Mouse (Mus musculus): ENCODE results near the gene Orc6. TPM values are rescaled to one million over a fixed set of nuclear protein-coding genes. Genes with fewer than 3 reads are reported as not detected.

Gene Orc6
- 65.3 and 70.5 TPM in 2 replicates for polyA plus RNA-seq (2015; fragmentation: Nextera tagmentation; extraction: Ambion mirVana)

- peak within 1 kb of the TSS; percentile 99 for H3K27ac ChIP-seq
- peaks cover 8% of the 10 kb centered on the region for H3K36me3 ChIP-seq (replicated peaks)
- no peaks in the 10 kb centered on the region for H3K27me3 ChIP-seq (replicated peaks)
- WGBS = under 1% methylated on average over 63 of the region's 63 CpGs
- H3K9me3 ChIP-seq = no peaks in the 10 kb centered on the region
- peak within 1 kb of the TSS; percentile 75 for H3K9ac ChIP-seq
- H3K4me2 ChIP-seq = peak within 1 kb of the TSS; percentile 64
- peak; percentile 99 for ATAC-seq (replicated peaks)
- H3K4me3 ChIP-seq = peak within 1 kb of the TSS; percentile 71
- H3K4me1 ChIP-seq = peaks cover 39% of the 10 kb centered on the region
Observed at GRCm38 (mm10) chr8:85299434-85300077, at the start of gene Orc6, which contains the start of gene Vps35. Orc6 (plus strand) TSS chr8:85299632. Vps35 (minus strand) TSS chr8:85299802.

GRCm38 (mm10) chr8:85286846-85287245 lies 12.6 kb upstream of the Orc6 start:
- no peak overlapping the region for H3K4me3 ChIP-seq
- H3K9ac ChIP-seq = no peak overlapping the region
- no peak overlapping the region for H3K27ac ChIP-seq
- no peaks in the 10 kb centered on the region for H3K27me3 ChIP-seq (replicated peaks)
- ATAC-seq (replicated peaks) = no peak
- peaks cover 44% of the 10 kb centered on the region; the same call in 1 of the 2 replicates for H3K36me3 ChIP-seq (replicated peaks)
- WGBS = 96% methylated on average over 1 of the region's 1 CpGs
- no peaks in the 10 kb centered on the region for H3K9me3 ChIP-seq
- H3K4me1 ChIP-seq = no peaks in the 10 kb centered on the region
- H3K4me2 ChIP-seq = no peak overlapping the region

- Histone ChIP-seq H3K27ac (peak overlapping the region; percentile 99), H3K9ac (peak overlapping the region; percentile 75), H3K27me3 (replicated peaks) (no peaks in the 10 kb centered on the region), H3K36me3 (replicated peaks) (peaks cover 10% of the 10 kb centered on the region), H3K9me3 (no peaks in the 10 kb centered on the region), H3K4me2 (peak overlapping the region; percentile 62), H3K4me3 (peak overlapping the region; percentile 71), H3K4me1 (peaks cover 39% of the 10 kb centered on the region)
- under 1% methylated on average over 53 of the region's 53 CpGs for whole genome bisulfite sequencing
- peak; percentile 81 for ATAC-seq (replicated peaks)
Observed at GRCm38 (mm10) chr8:85298600-85299433, 615 bp upstream of the Orc6 start.

GRCm38 (mm10) chr8:85301941-85302340 lies 2.5 kb downstream of the Orc6 start:
- Histone ChIP-seq H3K9me3 (no peaks in the 10 kb centered on the region), H3K27me3 (replicated peaks) (no peaks in the 10 kb centered on the region)
- WGBS = 41% methylated on average over 1 of the region's 1 CpGs

GRCm38 (mm10) chr8:85302931-85303330 lies 3.5 kb downstream of the Orc6 start:
- no peak overlapping the region for H3K9ac ChIP-seq
- no peak overlapping the region for H3K4me3 ChIP-seq
- H3K4me1 ChIP-seq = peaks cover 25% of the 10 kb centered on the region
- H3K27ac ChIP-seq = no peak overlapping the region
- no peak overlapping the region for H3K4me2 ChIP-seq
- H3K36me3 ChIP-seq (replicated peaks) = peaks cover 25% of the 10 kb centered on the region
- H3K27me3 ChIP-seq (replicated peaks) = no peaks in the 10 kb centered on the region
- 94% methylated on average over 3 of the region's 3 CpGs for WGBS
- no peak for ATAC-seq (replicated peaks)
- H3K9me3 ChIP-seq = no peaks in the 10 kb centered on the region

More at GRCm38 (mm10) chr8:85301941-85302340, 2.5 kb downstream of the Orc6 start:
- no peak overlapping the region for H3K4me3 ChIP-seq
- no peak overlapping the region for H3K27ac ChIP-seq
- H3K4me2 ChIP-seq = no peak overlapping the region
- no peak for ATAC-seq (replicated peaks)
- peaks cover 20% of the 10 kb centered on the region for H3K36me3 ChIP-seq (replicated peaks)
- H3K4me1 ChIP-seq = peaks cover 35% of the 10 kb centered on the region
- no peak overlapping the region for H3K9ac ChIP-seq

- Histone ChIP-seq H3K9me3 (no peaks in the 10 kb centered on the region), H3K27ac (no peak overlapping the region), H3K4me1 (peaks cover 19% of the 10 kb centered on the region), H3K27me3 (replicated peaks) (no peaks in the 10 kb centered on the region), H3K4me2 (no peak overlapping the region), H3K36me3 (replicated peaks) (peaks cover 31% of the 10 kb centered on the region), H3K4me3 (no peak overlapping the region), H3K9ac (no peak overlapping the region)
- no peak for ATAC-seq (replicated peaks)
- 88% methylated on average over 5 of the region's 5 CpGs for WGBS
Observed at GRCm38 (mm10) chr8:85303531-85303930, 4.1 kb downstream of the Orc6 start.

- Histone ChIP-seq H3K9ac (no peak overlapping the region), H3K36me3 (replicated peaks) (peaks cover 31% of the 10 kb centered on the region), H3K4me1 (no peaks in the 10 kb centered on the region), H3K9me3 (no peaks in the 10 kb centered on the region), H3K27ac (no peak overlapping the region), H3K27me3 (replicated peaks) (no peaks in the 10 kb centered on the region), H3K4me3 (no peak overlapping the region), H3K4me2 (no peak overlapping the region)
- ATAC-seq (replicated peaks) = no peak
- 91% methylated on average over 2 of the region's 2 CpGs for WGBS
Observed at GRCm38 (mm10) chr8:85308564-85308963, 9.1 kb downstream of the Orc6 start.

GRCm38 (mm10) chr8:85311743-85312142 lies 12.3 kb downstream of the Orc6 start:
- Histone ChIP-seq H3K4me3 (no peak overlapping the region), H3K36me3 (replicated peaks) (peaks cover 17% of the 10 kb centered on the region), H3K27ac (no peak overlapping the region), H3K4me2 (no peak overlapping the region), H3K9ac (no peak overlapping the region), H3K27me3 (replicated peaks) (no peaks in the 10 kb centered on the region), H3K4me1 (no peaks in the 10 kb centered on the region), H3K9me3 (no peaks in the 10 kb centered on the region)
- ATAC-seq (replicated peaks) = no peak

GRCm38 (mm10) chr8:85313036-85313435 lies 13.6 kb downstream of the Orc6 start:
- Histone ChIP-seq H3K4me2 (no peak overlapping the region), H3K9me3 (no peaks in the 10 kb centered on the region), H3K4me1 (no peaks in the 10 kb centered on the region), H3K9ac (no peak overlapping the region), H3K27ac (no peak overlapping the region), H3K4me3 (no peak overlapping the region), H3K27me3 (replicated peaks) (no peaks in the 10 kb centered on the region), H3K36me3 (replicated peaks) (peaks cover 10% of the 10 kb centered on the region; the same call in 1 of the 2 replicates)
- WGBS = 75% methylated on average over 3 of the region's 3 CpGs
- no peak for ATAC-seq (replicated peaks)

- 95% methylated on average over 4 of the region's 4 CpGs for WGBS
- ATAC-seq (replicated peaks) = no peak
- no peaks in the 10 kb centered on the region for H3K27me3 ChIP-seq (replicated peaks)
Observed at GRCm38 (mm10) chr8:85318534-85318933, 19.1 kb downstream of the Orc6 start.

GRCm38 (mm10) chr8:85321981-85322380 lies 22.5 kb downstream of the Orc6 start:
- Histone ChIP-seq H3K4me1 (no peaks in the 10 kb centered on the region), H3K4me3 (no peak overlapping the region), H3K9ac (no peak overlapping the region), H3K27me3 (replicated peaks) (no peaks in the 10 kb centered on the region), H3K4me2 (no peak overlapping the region), H3K9me3 (no peaks in the 10 kb centered on the region), H3K27ac (no peak overlapping the region), H3K36me3 (replicated peaks) (no peaks in the 10 kb centered on the region)
- no peak for ATAC-seq (replicated peaks)
- 93% methylated on average over 15 of the region's 15 CpGs for WGBS

More at GRCm38 (mm10) chr8:85318534-85318933, 19.1 kb downstream of the Orc6 start:
- no peaks in the 10 kb centered on the region for H3K9me3 ChIP-seq
- no peak overlapping the region for H3K4me3 ChIP-seq
- no peak overlapping the region for H3K9ac ChIP-seq
- H3K27ac ChIP-seq = no peak overlapping the region
- no peaks in the 10 kb centered on the region for H3K4me1 ChIP-seq
- no peaks in the 10 kb centered on the region for H3K36me3 ChIP-seq (replicated peaks)
- no peak overlapping the region for H3K4me2 ChIP-seq

GRCm38 (mm10) chr8:85323084-85323483 lies 23.7 kb downstream of the Orc6 start:
- H3K27me3 ChIP-seq (replicated peaks) = no peaks in the 10 kb centered on the region
- no peak for ATAC-seq (replicated peaks)
- WGBS = 86% methylated on average over 3 of the region's 3 CpGs
- H3K36me3 ChIP-seq (replicated peaks) = no peaks in the 10 kb centered on the region
- H3K9ac ChIP-seq = no peak overlapping the region
- no peaks in the 10 kb centered on the region for H3K4me1 ChIP-seq
- H3K4me3 ChIP-seq = no peak overlapping the region
- H3K27ac ChIP-seq = no peak overlapping the region
- no peak overlapping the region for H3K4me2 ChIP-seq
- no peaks in the 10 kb centered on the region for H3K9me3 ChIP-seq

All from midbrain, embryonic 15.5 days (tissue).